Mouse (Mus musculus) adrenal gland, postnatal 36 days (tissue): ENCODE measurements around the gene Col2a1. TPM values are rescaled to one million over a fixed set of nuclear protein-coding genes. Genes with fewer than 3 reads are reported as not detected.

ENCODE experiments used
- total RNA-seq, 2 experiments: library from RNA; stranded (reverse); gene quantifications; 2 replicates each; pipeline ENCODE4 v1.2.3; 2021

Gene Col2a1
- total RNA-seq, 2 experiments from 2014 or later: not detected

Other genes with a start within 250 kb of the Col2a1 start
- 10 to 100 TPM; 15.0 to 20.8 TPM for gene Rapgef3, start 236.7 kb downstream of the Col2a1 start, total RNA-seq
- gene Slc48a1, start 226.2 kb downstream of the Col2a1 start, total RNA-seq: 100 to 1,000 TPM; 107 to 130 TPM
- 10 to 100 TPM; 63.5 to 67.2 TPM for gene Hdac7, start 160.2 kb downstream of the Col2a1 start, total RNA-seq
- gene Vdr, start 94.1 kb downstream of the Col2a1 start, total RNA-seq: 10 to 100 TPM in 1 of 2 experiments, 1 to 10 TPM in 1; 6.4 to 33.3 TPM
- 10 to 100 TPM; 50.6 to 61.7 TPM for gene Tmem106c, start 40.5 kb downstream of the Col2a1 start, total RNA-seq
- gene Pfkm, start 87.9 kb upstream of the Col2a1 start, total RNA-seq: 10 to 100 TPM; 59.9 to 65.4 TPM
- gene Senp1, start 89.0 kb upstream of the Col2a1 start, total RNA-seq: 10 to 100 TPM; 16.0 to 16.8 TPM
- 10 to 100 TPM; 37.3 to 43.0 TPM for gene Asb8, start 160.9 kb upstream of the Col2a1 start, total RNA-seq
- gene Ccdc184, start 162.5 kb upstream of the Col2a1 start, total RNA-seq: under 1 TPM; 0.50 to 0.92 TPM
- not detected for gene Olfr288, start 190.8 kb upstream of the Col2a1 start, total RNA-seq
- not detected for gene Gm44579, start 216.3 kb upstream of the Col2a1 start, total RNA-seq
- gene Olfr287, start 216.4 kb upstream of the Col2a1 start, total RNA-seq: not detected
- not detected for gene Olfr286, start 229.8 kb upstream of the Col2a1 start, total RNA-seq